Mouse (Mus musculus) myocyte (in vitro differentiated cells): ENCODE results near the gene Aoc1. TPM values are rescaled to one million over a fixed set of nuclear protein-coding genes. Genes with fewer than 3 reads are reported as not detected.

Experiments
- H3K27me3 ChIP-seq: one replicate; pipeline ENCODE4 v1.6.1; 2011; ENCODE audit not compliant: control insufficient read depth, insufficient read depth, insufficient read length
- H3K36me3 ChIP-seq: one replicate; pipeline ENCODE4 v1.6.1; 2011; ENCODE audit not compliant: control insufficient read depth, insufficient read depth
- H3K4me2 ChIP-seq: one replicate; pipeline ENCODE4 v1.6.1; 2011; ENCODE audit warnings: low read depth, control low read depth
- H3K4me3 ChIP-seq: one replicate; pipeline ENCODE4 v1.5.1; 2011; ENCODE audit warnings: mild to moderate bottlenecking, control low read depth, moderate library complexity
- H3K79me2 ChIP-seq: one replicate; pipeline ENCODE4 v1.6.1; 2011; ENCODE audit not compliant: control insufficient read depth, insufficient read depth
- H3ac ChIP-seq: one replicate; pipeline ENCODE4 v1.6.1; 2011; ENCODE audit not compliant: control insufficient read depth, insufficient read length
- CEBPB ChIP-seq: IDR thresholded peaks from 2 replicates; pipeline ENCODE4 v1.6.1; 2011; ENCODE audit warnings: mild to moderate bottlenecking, moderate library complexity; ENCODE audit not compliant: poor library complexity, insufficient read depth, severe bottlenecking
- E2F4 ChIP-seq: IDR thresholded peaks from one replicate; pipeline ENCODE4 v1.6.1; 2011; ENCODE audit warnings: mild to moderate bottlenecking, control low read depth, moderate library complexity; ENCODE audit not compliant: insufficient read depth
- MAX ChIP-seq: IDR thresholded peaks from one replicate; pipeline ENCODE4 v1.6.1; 2011; ENCODE audit warnings: low read depth, mild to moderate bottlenecking, control low read depth
- MYOD1 ChIP-seq, 3 experiments: IDR thresholded peaks; one replicate each; pipeline ENCODE4 v1.6.1; 2011; ENCODE audit warnings: control low read depth in 2 of 3, low read depth in 2 of 3, mild to moderate bottlenecking in 2 of 3, moderate library complexity in 1 of 3; ENCODE audit not compliant: insufficient read length in 2 of 3, control insufficient read depth in 1 of 3
- MYOG ChIP-seq, 3 experiments: IDR thresholded peaks; one replicate each; pipeline ENCODE4 v1.6.1; 2011; ENCODE audit warnings: control low read depth in 2 of 3, low read depth in 2 of 3, mild to moderate bottlenecking in 2 of 3; ENCODE audit not compliant: insufficient read length in 2 of 3, control insufficient read depth in 1 of 3, insufficient read depth in 1 of 3
- POLR2A ChIP-seq: IDR thresholded peaks from one replicate; pipeline ENCODE4 v1.6.1; 2011; ENCODE audit warnings: low read depth, mild to moderate bottlenecking, control low read depth, moderate library complexity; ENCODE audit not compliant: insufficient read length
- POLR2AphosphoS2 ChIP-seq: IDR thresholded peaks from one replicate; pipeline ENCODE4 v1.6.1; 2011; ENCODE audit warnings: low read depth, control low read depth; ENCODE audit not compliant: insufficient read length
- REST ChIP-seq: IDR thresholded peaks from one replicate; pipeline ENCODE4 v1.6.1; 2011; ENCODE audit warnings: mild to moderate bottlenecking, control low read depth, moderate library complexity; ENCODE audit not compliant: insufficient read depth, insufficient read length
- SRF ChIP-seq: IDR thresholded peaks from one replicate; pipeline ENCODE4 v1.6.1; 2011; ENCODE audit warnings: low read depth; ENCODE audit not compliant: control insufficient read depth, insufficient read length
- TCF12 ChIP-seq: IDR thresholded peaks from one replicate; pipeline ENCODE4 v1.6.1; 2011; ENCODE audit warnings: mild to moderate bottlenecking, control low read depth; ENCODE audit not compliant: poor library complexity, insufficient read depth, severe bottlenecking
- TCF3 ChIP-seq: IDR thresholded peaks from one replicate; pipeline ENCODE4 v1.6.1; 2011; ENCODE audit warnings: low read depth, control low read depth; ENCODE audit not compliant: insufficient read length
- USF1 ChIP-seq: IDR thresholded peaks from one replicate; pipeline ENCODE4 v1.6.1; 2011; ENCODE audit warnings: low read depth, mild to moderate bottlenecking, control low read depth, moderate library complexity
- polyA plus RNA-seq: library from polyadenylated mRNA; unstranded; fragments of >200 nt; fragmentation: generic; extraction: Trizol; gene quantifications from one replicate; pipeline ENCODE4 v1.2.1, GENCODE M21; 2012; ENCODE audit warnings: missing spikeins

The Aoc1 gene
- polyA plus RNA-seq = not detected

DNA sequence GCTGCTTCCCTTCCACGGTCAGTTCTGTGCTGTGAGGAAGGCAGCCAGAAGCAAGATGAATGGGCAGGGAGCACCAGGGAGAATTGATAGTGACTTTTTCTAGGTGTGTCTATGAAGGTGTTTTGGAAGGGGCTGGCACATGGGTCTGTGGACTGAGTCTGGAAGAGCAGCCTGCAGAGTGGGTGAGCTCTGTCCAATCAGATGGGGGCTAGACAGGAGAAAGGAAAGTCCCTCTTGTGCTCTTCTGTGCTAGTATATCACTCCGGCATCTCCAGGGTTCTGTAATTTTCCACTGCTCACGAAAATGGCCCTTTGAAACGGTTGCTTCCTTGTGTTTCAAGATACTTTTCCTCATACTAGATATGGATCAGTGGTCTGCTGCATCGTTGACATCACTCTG lies at the start of gene Aoc1:
Gene Aoc1, plus strand, starts transcription at position 301 of the 400 bp plus-strand sequence.
- TF ChIP-seq POLR2A = no peak
- no peak for TF ChIP-seq USF1
- H3ac ChIP-seq = no peak within 1 kb of the TSS
- no peaks in the 10 kb centered on the region for H3K79me2 ChIP-seq
- H3K4me3 ChIP-seq = no peak within 1 kb of the TSS
- no peak within 1 kb of the TSS for H3K4me2 ChIP-seq
- H3K27me3 ChIP-seq = no peaks in the 10 kb centered on the region
- H3K36me3 ChIP-seq = no peaks in the 10 kb centered on the region

- Histone ChIP-seq H3K79me2 (no peaks in the 10 kb centered on the region), H3ac (no peak overlapping the region), H3K4me2 (no peak overlapping the region), H3K27me3 (no peaks in the 10 kb centered on the region), H3K36me3 (no peaks in the 10 kb centered on the region), H3K4me3 (no peak overlapping the region)
- TF ChIP-seq TCF12 (no peak), SRF (no peak), MYOG (IDR thresholded peaks at IDR 0.05; ENCODE audit: control insufficient read depth in 1 of 3, insufficient read depth in 1 of 3, insufficient read length in 2 of 3, low read depth in 2 of 3) (no peak), REST (no peak), USF1 (no peak), MYOD1 (IDR thresholded peaks at IDR 0.05; ENCODE audit: control insufficient read depth in 1 of 3, insufficient read length in 2 of 3, low read depth in 2 of 3) (no peak), CEBPB (no peak), MAX (no peak)
Measured at GRCm38 (mm10) chr6:48825016-48825415, 47.7 kb upstream of the Aoc1 start.

DNA sequence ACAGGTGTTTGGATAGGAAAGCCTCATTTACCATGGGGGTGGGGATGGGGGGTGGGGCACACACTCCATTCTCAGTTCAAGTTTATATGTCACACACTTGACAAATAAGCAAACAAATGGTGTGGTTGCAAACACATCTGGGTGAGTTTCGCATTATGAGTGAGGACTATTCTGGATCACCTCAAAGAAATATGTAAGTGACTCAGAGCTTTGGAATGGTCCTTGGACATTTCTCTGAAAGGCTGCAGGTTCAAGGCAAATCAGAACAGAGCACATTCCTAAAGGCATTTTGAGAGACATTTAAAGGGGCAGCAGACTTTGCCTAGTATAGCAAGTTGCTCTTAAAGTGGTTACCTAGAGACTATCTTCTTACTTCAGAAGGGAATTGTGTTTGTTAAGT lies 43.7 kb upstream of the Aoc1 start:
- Histone ChIP-seq H3K79me2 (no peaks in the 10 kb centered on the region), H3K36me3 (no peaks in the 10 kb centered on the region), H3K4me3 (no peak overlapping the region), H3K4me2 (no peak overlapping the region), H3ac (no peak overlapping the region), H3K27me3 (no peaks in the 10 kb centered on the region)
- no peak for TF ChIP-seq E2F4
- TF ChIP-seq POLR2A = no peak
- TF ChIP-seq REST = no peak

DNA sequence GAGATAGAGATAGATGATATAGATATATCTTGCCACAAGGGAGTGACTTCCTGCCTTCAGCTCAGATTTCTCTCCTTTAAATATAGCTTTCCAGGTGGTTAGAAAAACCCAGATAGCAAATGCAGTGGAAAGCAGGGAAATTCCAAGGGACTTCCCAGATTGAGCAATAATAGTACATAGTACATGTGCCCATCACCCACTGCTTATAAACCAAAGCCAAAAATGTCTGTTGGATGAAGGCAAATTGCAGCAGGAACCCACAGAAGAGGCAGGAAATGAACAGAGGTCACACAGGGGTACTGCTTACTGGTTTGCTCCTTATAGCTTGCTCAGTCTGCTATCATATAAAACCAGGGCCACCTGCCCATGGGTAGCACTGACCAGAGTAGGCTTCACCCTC lies 43.0 kb upstream of the Aoc1 start:
- Histone ChIP-seq H3K36me3 (no peaks in the 10 kb centered on the region), H3K4me3 (no peak overlapping the region), H3K27me3 (no peaks in the 10 kb centered on the region), H3ac (no peak overlapping the region), H3K4me2 (no peak overlapping the region), H3K79me2 (no peaks in the 10 kb centered on the region)
- TF ChIP-seq POLR2A (no peak), REST (no peak), USF1 (no peak), POLR2AphosphoS2 (no peak), MYOG (IDR thresholded peaks at IDR 0.05; ENCODE audit: control insufficient read depth in 1 of 3, insufficient read depth in 1 of 3, insufficient read length in 2 of 3, low read depth in 2 of 3) (no peak), SRF (no peak), MYOD1 (IDR thresholded peaks at IDR 0.05; ENCODE audit: control insufficient read depth in 1 of 3, insufficient read length in 2 of 3, low read depth in 2 of 3) (no peak), E2F4 (no peak), TCF3 (no peak)

DNA sequence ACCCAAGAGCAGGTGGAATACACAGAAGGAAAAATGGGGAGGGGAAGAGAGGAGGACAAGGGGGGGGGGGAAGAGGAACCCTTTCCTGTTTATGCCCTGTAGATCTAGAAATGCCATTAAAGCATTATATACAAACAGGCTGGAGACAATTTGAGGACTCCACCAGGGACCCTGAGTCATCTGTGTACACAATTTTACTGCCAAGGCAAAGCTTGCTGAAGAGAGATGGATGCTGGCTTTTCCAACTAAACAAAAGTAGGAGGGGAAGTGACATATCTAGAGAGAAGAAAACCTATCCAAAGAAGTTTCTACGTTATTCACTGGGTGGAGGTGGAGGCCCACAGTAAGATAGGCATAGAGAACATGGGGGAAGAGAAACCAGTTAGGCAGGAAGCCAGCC lies 42.5 kb upstream of the Aoc1 start:
- H3K4me2 ChIP-seq = no peak overlapping the region
- H3K27me3 ChIP-seq = no peaks in the 10 kb centered on the region
- H3K36me3 ChIP-seq = no peaks in the 10 kb centered on the region
- H3K79me2 ChIP-seq = no peaks in the 10 kb centered on the region
- no peak overlapping the region for H3K4me3 ChIP-seq
- no peak for TF ChIP-seq MYOG (IDR thresholded peaks at IDR 0.05; ENCODE audit: control insufficient read depth in 1 of 3, insufficient read depth in 1 of 3, insufficient read length in 2 of 3, low read depth in 2 of 3)
- TF ChIP-seq TCF12 = no peak
- no peak for TF ChIP-seq USF1
- TF ChIP-seq MAX = no peak
- TF ChIP-seq E2F4 = no peak
- no peak for TF ChIP-seq TCF3
- TF ChIP-seq REST = no peak
- TF ChIP-seq CEBPB = no peak
- no peak for TF ChIP-seq POLR2A
- TF ChIP-seq SRF = no peak
- TF ChIP-seq POLR2AphosphoS2 = no peak
- TF ChIP-seq MYOD1 (IDR thresholded peaks at IDR 0.05; ENCODE audit: control insufficient read depth in 1 of 3, insufficient read length in 2 of 3, low read depth in 2 of 3) = no peak
- no peak overlapping the region for H3ac ChIP-seq

DNA sequence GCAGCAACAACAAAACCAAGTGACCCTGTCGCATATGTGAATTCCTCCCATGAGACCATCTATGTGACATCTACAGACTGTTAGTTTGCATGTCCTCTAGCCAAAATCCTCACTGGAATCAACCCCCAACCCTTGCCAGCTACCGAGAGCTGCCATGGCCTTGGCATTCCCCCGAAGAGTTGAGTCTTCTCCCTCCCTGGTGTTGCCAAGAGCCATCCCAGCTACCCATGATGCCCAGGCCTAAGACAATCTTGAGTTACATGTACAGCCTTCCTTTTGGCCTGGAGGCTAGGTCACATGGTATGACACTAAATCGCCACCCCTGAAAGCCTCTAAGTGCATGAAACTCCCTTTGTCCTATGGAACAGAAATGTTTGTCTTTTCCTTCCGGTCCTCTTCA lies 41.6 kb upstream of the Aoc1 start:
- TF ChIP-seq USF1 (no peak), MYOG (IDR thresholded peaks at IDR 0.05; ENCODE audit: control insufficient read depth in 1 of 3, insufficient read depth in 1 of 3, insufficient read length in 2 of 3, low read depth in 2 of 3) (no peak), REST (no peak), SRF (no peak), E2F4 (no peak), POLR2AphosphoS2 (no peak), CEBPB (no peak)
- no peak overlapping the region for H3K4me2 ChIP-seq
- no peaks in the 10 kb centered on the region for H3K79me2 ChIP-seq
- H3K4me3 ChIP-seq = no peak overlapping the region
- no peak overlapping the region for H3ac ChIP-seq
- no peaks in the 10 kb centered on the region for H3K36me3 ChIP-seq
- H3K27me3 ChIP-seq = no peaks in the 10 kb centered on the region
